Mouse (Mus musculus): Measurements from ENCODE around the gene Dst. TPM values are rescaled to one million over a fixed set of nuclear protein-coding genes. Genes with fewer than 3 reads are reported as not detected.

Gene Dst
- polyA plus RNA-seq, 1 experiment = 55.8 TPM

GRCm38 (mm10) chr1:33903587-33903986 lies 4.4 kb upstream of the Dst start:
- H3K36me3 ChIP-seq (ENCODE audit: control insufficient read depth, insufficient read depth, low read length) = no peaks in the 10 kb centered on the region
- TF ChIP-seq CTCF (conservative IDR thresholded peaks at IDR 0.05; ENCODE audit: insufficient read depth, insufficient read length, low read depth, low read length) (no peak), POLR2A (IDR thresholded peaks at IDR 0.05; ENCODE audit: low read depth, low read length) (no peak)
- H3K27ac ChIP-seq (ENCODE audit: insufficient read depth, low read depth, low read length) = no peak overlapping the region
- peaks cover 4% of the 10 kb centered on the region for H3K27me3 ChIP-seq (replicated peaks; ENCODE audit: control insufficient read depth, insufficient read depth, low read length)
- DNase-seq = peak; percentile 26
- WGBS = 22% methylated on average over 9 of the region's 9 CpGs
- H3K4me1 ChIP-seq (ENCODE audit: control insufficient read depth, insufficient read depth, low read length) = no peaks in the 10 kb centered on the region
- H3K4me3 ChIP-seq (ENCODE audit: insufficient read depth, low read depth, low read length) = no peak overlapping the region

- Histone ChIP-seq H3K4me3 (ENCODE audit: insufficient read depth, low read depth, low read length) (no peak overlapping the region), H3K27me3 (replicated peaks; ENCODE audit: control insufficient read depth, insufficient read depth, low read length) (peaks cover 4% of the 10 kb centered on the region), H3K4me1 (ENCODE audit: control insufficient read depth, insufficient read depth, low read length) (no peaks in the 10 kb centered on the region), H3K36me3 (ENCODE audit: control insufficient read depth, insufficient read depth, low read length) (no peaks in the 10 kb centered on the region), H3K27ac (ENCODE audit: insufficient read depth, low read depth, low read length) (no peak overlapping the region)
- 44% methylated on average over 10 of the region's 10 CpGs for WGBS
- no peak for DNase-seq
- TF ChIP-seq POLR2A (IDR thresholded peaks at IDR 0.05; ENCODE audit: low read depth, low read length) (no peak), CTCF (conservative IDR thresholded peaks at IDR 0.05; ENCODE audit: insufficient read depth, insufficient read length, low read depth, low read length) (no peak)
Measured at GRCm38 (mm10) chr1:33906216-33906615, 1.8 kb upstream of the Dst start.

GRCm38 (mm10) chr1:33906927-33907326 lies 1.1 kb upstream of the Dst start:
- H3K36me3 ChIP-seq (ENCODE audit: control insufficient read depth, insufficient read depth, low read length) = no peaks in the 10 kb centered on the region
- H3K27ac ChIP-seq (ENCODE audit: insufficient read depth, low read depth, low read length) = no peak overlapping the region
- peaks cover 4% of the 10 kb centered on the region for H3K27me3 ChIP-seq (replicated peaks; ENCODE audit: control insufficient read depth, insufficient read depth, low read length)
- DNase-seq = no peak
- TF ChIP-seq POLR2A (IDR thresholded peaks at IDR 0.05; ENCODE audit: low read depth, low read length) = no peak
- no peak for TF ChIP-seq CTCF (conservative IDR thresholded peaks at IDR 0.05; ENCODE audit: insufficient read depth, insufficient read length, low read depth, low read length)
- WGBS = 10% methylated on average over 20 of the region's 20 CpGs
- no peak overlapping the region for H3K4me3 ChIP-seq (ENCODE audit: insufficient read depth, low read depth, low read length)
- no peaks in the 10 kb centered on the region for H3K4me1 ChIP-seq (ENCODE audit: control insufficient read depth, insufficient read depth, low read length)

DNA sequence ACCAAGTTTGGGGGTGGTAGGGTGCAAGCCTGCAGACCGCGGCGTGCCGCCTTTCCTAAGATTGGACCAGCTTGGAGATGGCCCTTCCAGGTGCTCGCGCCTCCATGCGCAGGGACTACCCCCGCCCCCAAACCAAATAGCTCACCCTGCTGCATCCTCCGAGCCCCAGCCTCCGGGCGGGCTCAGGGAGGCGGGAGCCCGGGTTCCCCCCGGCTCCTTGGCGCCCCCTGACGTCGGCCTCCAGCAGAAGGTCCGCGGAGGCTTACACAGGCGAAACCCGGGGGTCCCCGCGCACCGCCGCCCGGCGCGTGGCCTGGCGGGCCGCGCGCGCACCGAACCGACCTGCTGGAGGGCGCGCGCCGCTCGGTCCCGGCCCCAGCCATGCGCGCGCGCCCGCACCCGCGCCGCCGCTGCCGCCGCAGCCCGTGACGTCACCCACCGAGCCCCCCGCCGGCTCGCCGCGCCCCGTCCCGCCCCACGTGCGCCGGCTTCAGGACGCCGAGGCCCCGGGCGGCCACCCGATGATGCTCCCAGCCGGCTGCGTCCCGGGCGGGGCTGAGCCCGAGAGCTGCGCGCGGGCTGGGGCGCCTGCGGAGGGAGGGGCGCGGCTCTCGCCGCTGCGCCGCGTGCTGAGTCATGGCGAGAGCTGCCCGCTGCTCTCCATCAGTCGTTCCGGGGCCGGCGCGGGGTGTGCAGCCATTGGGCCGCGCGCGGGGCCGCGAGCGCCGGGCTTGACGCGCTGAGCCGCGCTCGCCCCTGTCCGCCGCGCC lies 419 bp upstream of the Dst start, which contains the start of gene Bend6:
Bend6 (minus strand) TSS at position 396 of the 770 bp plus-strand sequence.
- no peaks in the 10 kb centered on the region for H3K36me3 ChIP-seq (ENCODE audit: control insufficient read depth, insufficient read depth, low read length)
- no peak for TF ChIP-seq POLR2A (IDR thresholded peaks at IDR 0.05; ENCODE audit: low read depth, low read length)
- no peak for TF ChIP-seq CTCF (conservative IDR thresholded peaks at IDR 0.05; ENCODE audit: insufficient read depth, insufficient read length, low read depth, low read length)
- H3K27me3 ChIP-seq (replicated peaks; ENCODE audit: control insufficient read depth, insufficient read depth, low read length) = peaks cover 4% of the 10 kb centered on the region
- no peak within 1 kb of the TSS for H3K27ac ChIP-seq (ENCODE audit: insufficient read depth, low read depth, low read length)
- peak; percentile 24 for DNase-seq
- peak within 1 kb of the TSS; percentile 56 for H3K4me3 ChIP-seq (ENCODE audit: insufficient read depth, low read depth, low read length)
- H3K4me1 ChIP-seq (ENCODE audit: control insufficient read depth, insufficient read depth, low read length) = no peaks in the 10 kb centered on the region
- WGBS = 2% methylated on average over 108 of the region's 110 CpGs

GRCm38 (mm10) chr1:33911589-33911988 lies 3.6 kb downstream of the Dst start:
- no peaks in the 10 kb centered on the region for H3K4me1 ChIP-seq (ENCODE audit: control insufficient read depth, insufficient read depth, low read length)

GRCm38 (mm10) chr1:33916554-33916953 lies 8.5 kb downstream of the Dst start:
- no peak overlapping the region for H3K4me3 ChIP-seq (ENCODE audit: insufficient read depth, low read depth, low read length)
- DNase-seq = no peak
- no peaks in the 10 kb centered on the region for H3K27me3 ChIP-seq (replicated peaks; ENCODE audit: control insufficient read depth, insufficient read depth, low read length)
- H3K36me3 ChIP-seq (ENCODE audit: control insufficient read depth, insufficient read depth, low read length) = no peaks in the 10 kb centered on the region
- WGBS = 87% methylated on average over 5 of the region's 5 CpGs
- no peaks in the 10 kb centered on the region for H3K4me1 ChIP-seq (ENCODE audit: control insufficient read depth, insufficient read depth, low read length)
- TF ChIP-seq CTCF (conservative IDR thresholded peaks at IDR 0.05; ENCODE audit: insufficient read depth, insufficient read length, low read depth, low read length) = no peak
- TF ChIP-seq POLR2A (IDR thresholded peaks at IDR 0.05; ENCODE audit: low read depth, low read length) = no peak
- H3K27ac ChIP-seq (ENCODE audit: insufficient read depth, low read depth, low read length) = no peak overlapping the region

More at GRCm38 (mm10) chr1:33911589-33911988, 3.6 kb downstream of the Dst start:
- WGBS = 63% methylated on average over 8 of the region's 8 CpGs
- Histone ChIP-seq H3K27ac (ENCODE audit: insufficient read depth, low read depth, low read length) (no peak overlapping the region), H3K36me3 (ENCODE audit: control insufficient read depth, insufficient read depth, low read length) (no peaks in the 10 kb centered on the region), H3K4me3 (ENCODE audit: insufficient read depth, low read depth, low read length) (no peak overlapping the region), H3K27me3 (replicated peaks; ENCODE audit: control insufficient read depth, insufficient read depth, low read length) (peaks cover 4% of the 10 kb centered on the region)
- TF ChIP-seq CTCF (conservative IDR thresholded peaks at IDR 0.05; ENCODE audit: insufficient read depth, insufficient read length, low read depth, low read length) (no peak), POLR2A (IDR thresholded peaks at IDR 0.05; ENCODE audit: low read depth, low read length) (no peak)
- no peak for DNase-seq

GRCm38 (mm10) chr1:33922975-33923374 lies 14.9 kb downstream of the Dst start:
- H3K36me3 ChIP-seq (ENCODE audit: control insufficient read depth, insufficient read depth, low read length) = no peaks in the 10 kb centered on the region
- TF ChIP-seq POLR2A (IDR thresholded peaks at IDR 0.05; ENCODE audit: low read depth, low read length) (no peak), CTCF (conservative IDR thresholded peaks at IDR 0.05; ENCODE audit: insufficient read depth, insufficient read length, low read depth, low read length) (no peak)
- DNase-seq = no peak

More at GRCm38 (mm10) chr1:33922975-33923374, 14.9 kb downstream of the Dst start:
- H3K4me3 ChIP-seq (ENCODE audit: insufficient read depth, low read depth, low read length) = no peak overlapping the region
- WGBS = 48% methylated on average over 7 of the region's 7 CpGs
- H3K4me1 ChIP-seq (ENCODE audit: control insufficient read depth, insufficient read depth, low read length) = no peaks in the 10 kb centered on the region
- H3K27me3 ChIP-seq (replicated peaks; ENCODE audit: control insufficient read depth, insufficient read depth, low read length) = no peaks in the 10 kb centered on the region
- no peak overlapping the region for H3K27ac ChIP-seq (ENCODE audit: insufficient read depth, low read depth, low read length)

Measured in kidney, adult 2 months (tissue).